Mouse (Mus musculus) embryonic facial prominence, embryonic 15.5 days (tissue): ENCODE results near the gene Foxc2. TPM values are rescaled to one million over a fixed set of nuclear protein-coding genes. Genes with fewer than 3 reads are reported as not detected.
A peak's percentile ranks its signal among the peaks of the same experiment; 100 is the strongest.

Source experiments
- ATAC-seq: fragments of 200-750 bp; cut with Nextera tagmentation; 2 replicates; pipeline ENCODE4 v1.8.0; 2017; ENCODE audit warnings: low read depth, moderate TSS enrichment; ENCODE audit not compliant: insufficient number of reproducible peaks, low FRiP score, low TSS enrichment
- H3K27ac ChIP-seq: fragments of 300-500 bp; sonication (generic); replicated peaks from 2 replicates; pipeline ENCODE4 v1.5.1; 2015; ENCODE audit warnings: mild to moderate bottlenecking, inconsistent platforms
- H3K27me3 ChIP-seq: fragments of 300-500 bp; sonication (generic); 2 replicates; pipeline ENCODE4 v1.6.1; 2015; ENCODE audit warnings: inconsistent platforms
- H3K36me3 ChIP-seq: fragments of 300-500 bp; sonication (generic); 2 replicates; pipeline ENCODE4 v1.6.1; 2015; ENCODE audit warnings: mild to moderate bottlenecking, inconsistent platforms
- H3K4me1 ChIP-seq: fragments of 300-500 bp; sonication (generic); 2 replicates; pipeline ENCODE4 v1.6.1; 2015; ENCODE audit warnings: inconsistent platforms
- H3K4me2 ChIP-seq: fragments of 300-500 bp; sonication (generic); replicated peaks from 2 replicates; pipeline ENCODE4 v1.6.1; 2015; ENCODE audit warnings: mild to moderate bottlenecking, inconsistent platforms
- H3K4me3 ChIP-seq: fragments of 300-500 bp; sonication (generic); replicated peaks from 2 replicates; pipeline ENCODE4 v1.5.1; 2015; ENCODE audit warnings: mild to moderate bottlenecking, inconsistent platforms
- H3K9ac ChIP-seq: fragments of 300-500 bp; sonication (generic); 2 replicates; pipeline ENCODE4 v1.6.1; 2015; ENCODE audit warnings: inconsistent platforms
- H3K9me3 ChIP-seq: fragments of 300-500 bp; sonication (generic); replicated peaks from 2 replicates; pipeline ENCODE4 v1.6.1; 2016; ENCODE audit warnings: inconsistent platforms
- WGBS: fragments of 180-500 bp; shearing (Covaris S2); methylation state at CpG from one replicate; pipeline ENCODE4 v1.1.7; 2015; 5-methylcytosine and 5-hydroxymethylcytosine counted together
- polyA plus RNA-seq: library from polyadenylated mRNA; unstranded; fragments of >200 nt; fragmentation: Nextera tagmentation; extraction: Ambion mirVana; gene quantifications from 2 replicates; pipeline ENCODE4 v1.2.1, GENCODE M21; 2015

The Foxc2 gene
- polyA plus RNA-seq, 1 experiment from 2014 or later = 5.6 TPM

GRCm38 (mm10) chr8:121088281-121088680, 27.7 kb upstream of the Foxc2 start:
- H3K4me3 ChIP-seq = no peak overlapping the region
- ATAC-seq = no peak
- peaks cover 99% of the 10 kb centered on the region for H3K27me3 ChIP-seq
- WGBS = 8% methylated on average over 8 of the region's 8 CpGs
- no peaks in the 10 kb centered on the region for H3K9me3 ChIP-seq
- H3K27ac ChIP-seq = no peak overlapping the region
- peaks cover 38% of the 10 kb centered on the region for H3K4me1 ChIP-seq
- no peak overlapping the region for H3K4me2 ChIP-seq
- no peak overlapping the region for H3K9ac ChIP-seq
- H3K36me3 ChIP-seq = no peaks in the 10 kb centered on the region

GRCm38 (mm10) chr8:121088871-121089630, 26.9 kb upstream of the Foxc2 start:
- H3K4me3 ChIP-seq = peak overlapping the region; percentile 2; the same call in 1 of the 2 replicates
- H3K36me3 ChIP-seq = no peaks in the 10 kb centered on the region
- peak overlapping the region; percentile 17; the same call in 1 of the 2 replicates for H3K4me2 ChIP-seq
- H3K27ac ChIP-seq = no peak overlapping the region
- WGBS = 3% methylated on average over 40 of the region's 40 CpGs
- no peak overlapping the region for H3K9ac ChIP-seq
- H3K4me1 ChIP-seq = peaks cover 30% of the 10 kb centered on the region
- no peak for ATAC-seq
- no peaks in the 10 kb centered on the region for H3K9me3 ChIP-seq
- H3K27me3 ChIP-seq = peaks cover 98% of the 10 kb centered on the region

GRCm38 (mm10) chr8:121089631-121090380, 26.2 kb upstream of the Foxc2 start:
- Histone ChIP-seq H3K4me1 (peaks cover 23% of the 10 kb centered on the region), H3K36me3 (no peaks in the 10 kb centered on the region), H3K9me3 (no peaks in the 10 kb centered on the region), H3K27me3 (peaks cover 91% of the 10 kb centered on the region), H3K27ac (no peak overlapping the region), H3K4me3 (peak overlapping the region; percentile 2; the same call in 1 of the 2 replicates), H3K9ac (no peak overlapping the region), H3K4me2 (peak overlapping the region; percentile 17; the same call in 1 of the 2 replicates)
- WGBS = 7% methylated on average over 32 of the region's 32 CpGs
- no peak for ATAC-seq

- H3K9ac ChIP-seq = no peak overlapping the region
- H3K27me3 ChIP-seq = peaks cover 82% of the 10 kb centered on the region
- no peak overlapping the region for H3K4me2 ChIP-seq
Measured at GRCm38 (mm10) chr8:121090716-121091115, 25.3 kb upstream of the Foxc2 start.

GRCm38 (mm10) chr8:121092141-121092540, 23.8 kb upstream of the Foxc2 start:
- no peaks in the 10 kb centered on the region for H3K9me3 ChIP-seq
- peaks cover 67% of the 10 kb centered on the region for H3K27me3 ChIP-seq
- H3K27ac ChIP-seq = no peak overlapping the region
- no peak overlapping the region for H3K4me2 ChIP-seq
- no peak for ATAC-seq
- H3K9ac ChIP-seq = no peak overlapping the region
- peaks cover 19% of the 10 kb centered on the region for H3K4me1 ChIP-seq
- WGBS = 27% methylated on average over 6 of the region's 6 CpGs
- no peak overlapping the region for H3K4me3 ChIP-seq
- H3K36me3 ChIP-seq = peaks cover 2% of the 10 kb centered on the region

More at GRCm38 (mm10) chr8:121090716-121091115, 25.3 kb upstream of the Foxc2 start:
- Histone ChIP-seq H3K27ac (no peak overlapping the region), H3K4me3 (no peak overlapping the region), H3K9me3 (no peaks in the 10 kb centered on the region), H3K36me3 (no peaks in the 10 kb centered on the region), H3K4me1 (peaks cover 19% of the 10 kb centered on the region)
- ATAC-seq = no peak
- WGBS = 0% methylated on average over 1 of the region's 1 CpGs

- 3% methylated on average over 16 of the region's 16 CpGs for WGBS
- Histone ChIP-seq H3K4me1 (peaks cover 19% of the 10 kb centered on the region), H3K9ac (no peak overlapping the region), H3K27ac (no peak overlapping the region), H3K36me3 (peaks cover 7% of the 10 kb centered on the region), H3K27me3 (peaks cover 62% of the 10 kb centered on the region), H3K4me2 (no peak overlapping the region), H3K4me3 (no peak overlapping the region), H3K9me3 (no peaks in the 10 kb centered on the region)
- ATAC-seq = no peak
Measured at GRCm38 (mm10) chr8:121092627-121093026, 23.3 kb upstream of the Foxc2 start.

- 49% methylated on average over 6 of the region's 6 CpGs for WGBS
- peaks cover 19% of the 10 kb centered on the region for H3K4me1 ChIP-seq
- H3K27ac ChIP-seq = no peak overlapping the region
- no peak for ATAC-seq
- H3K9me3 ChIP-seq = no peaks in the 10 kb centered on the region
- no peak overlapping the region for H3K4me3 ChIP-seq
- peaks cover 16% of the 10 kb centered on the region for H3K36me3 ChIP-seq
- H3K27me3 ChIP-seq = peaks cover 54% of the 10 kb centered on the region
- no peak overlapping the region for H3K9ac ChIP-seq
- no peak overlapping the region for H3K4me2 ChIP-seq
Measured at GRCm38 (mm10) chr8:121093496-121093895, 22.5 kb upstream of the Foxc2 start.

GRCm38 (mm10) chr8:121104049-121104818, 11.7 kb upstream of the Foxc2 start:
- H3K4me2 ChIP-seq = no peak overlapping the region
- H3K4me3 ChIP-seq = no peak overlapping the region
- H3K36me3 ChIP-seq = peaks cover 61% of the 10 kb centered on the region
- H3K27me3 ChIP-seq = no peaks in the 10 kb centered on the region
- 48% methylated on average over 17 of the region's 17 CpGs for WGBS
- peaks cover 22% of the 10 kb centered on the region for H3K4me1 ChIP-seq
- no peak for ATAC-seq
- H3K27ac ChIP-seq = no peak overlapping the region
- no peak overlapping the region for H3K9ac ChIP-seq
- no peaks in the 10 kb centered on the region for H3K9me3 ChIP-seq

GRCm38 (mm10) chr8:121107668-121108656, 8.0 kb upstream of the Foxc2 start, which contains the start of gene Mthfsd:
Mthfsd (minus strand) TSS chr8:121108392.
- WGBS = under 1% methylated on average over 75 of the region's 75 CpGs

GRCm38 (mm10) chr8:121108657-121109056, 7.3 kb upstream of the Foxc2 start:
- H3K4me3 ChIP-seq = peak overlapping the region; percentile 98
- peak overlapping the region; percentile 83 for H3K4me2 ChIP-seq
- H3K9ac ChIP-seq = peak overlapping the region; percentile 98
- peaks cover 11% of the 10 kb centered on the region for H3K27me3 ChIP-seq
- no peaks in the 10 kb centered on the region for H3K9me3 ChIP-seq
- H3K36me3 ChIP-seq = peaks cover 19% of the 10 kb centered on the region; the same call in 1 of the 2 replicates
- WGBS = 7% methylated on average over 5 of the region's 5 CpGs
- H3K4me1 ChIP-seq = peaks cover 28% of the 10 kb centered on the region
- ATAC-seq = no peak
- H3K27ac ChIP-seq = 0 out of 2 replicates have a peak overlapping the region, but pooled peaks have one; percentile 76

More at GRCm38 (mm10) chr8:121107668-121108656, 8.0 kb upstream of the Foxc2 start, which contains the start of gene Mthfsd:
- Histone ChIP-seq H3K4me2 (peak within 1 kb of the TSS; percentile 83), H3K4me1 (peaks cover 23% of the 10 kb centered on the region), H3K4me3 (peak within 1 kb of the TSS; percentile 98), H3K27me3 (peaks cover 8% of the 10 kb centered on the region), H3K9me3 (no peaks in the 10 kb centered on the region), H3K36me3 (peaks cover 25% of the 10 kb centered on the region), H3K9ac (peak within 1 kb of the TSS; percentile 98), H3K27ac (peak within 1 kb of the TSS; percentile 76)
- ATAC-seq = peak; percentile 87
